Mouse (Mus musculus) urinary bladder, postnatal 14 days (tissue): ENCODE results near the gene Aurkb.
"Not testable (repeated sequence)": the region's sequence is repeated elsewhere in the genome, so short reads cannot be mapped to it uniquely, and the experiment has no call there.

Experiments
- DNase-seq: peaks from one replicate; pipeline ENCODE4 v3.0.0; 2021; ENCODE audit warnings: low spot score

The Aurkb gene

DNA sequence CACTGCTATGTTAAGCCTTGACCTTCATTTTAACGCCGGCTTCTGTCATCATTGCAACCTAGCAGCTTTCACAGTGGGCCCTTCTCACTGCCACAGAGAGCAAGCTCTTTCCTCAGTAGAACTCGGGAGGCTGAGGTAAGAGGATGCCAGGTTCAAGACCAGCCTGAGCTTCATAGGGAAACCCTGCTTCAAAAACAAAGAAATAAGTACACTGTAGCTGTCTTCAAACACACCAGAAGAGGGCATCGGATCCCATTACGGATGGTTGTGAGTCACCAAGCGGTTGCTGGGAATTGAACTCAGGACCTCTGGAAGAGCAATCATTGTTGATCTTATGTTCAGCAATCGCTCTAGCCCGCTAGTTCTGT, 35.4 kb downstream of the Aurkb start:
- no peak for DNase-seq

DNA sequence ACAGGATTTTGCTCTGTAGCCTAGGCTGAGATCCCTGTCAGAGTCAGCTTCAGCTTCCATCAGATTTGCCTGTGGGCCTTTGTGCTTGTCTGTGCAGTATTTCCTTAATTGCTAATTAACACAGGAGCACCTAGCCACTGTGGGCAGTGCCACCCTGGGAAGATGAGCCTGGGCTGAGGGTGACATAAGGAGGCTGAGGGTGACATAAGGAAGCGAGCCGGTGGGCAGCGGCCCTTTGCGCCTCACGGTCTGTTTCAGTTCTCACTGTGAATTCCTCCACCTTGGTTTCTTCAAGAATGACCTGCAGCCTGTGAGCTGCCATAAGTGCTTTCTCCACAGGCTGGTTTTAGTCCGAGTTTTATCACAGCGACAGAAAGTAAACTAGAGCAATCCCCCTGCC, 36.2 kb downstream of the Aurkb start:
- no peak for DNase-seq

DNA sequence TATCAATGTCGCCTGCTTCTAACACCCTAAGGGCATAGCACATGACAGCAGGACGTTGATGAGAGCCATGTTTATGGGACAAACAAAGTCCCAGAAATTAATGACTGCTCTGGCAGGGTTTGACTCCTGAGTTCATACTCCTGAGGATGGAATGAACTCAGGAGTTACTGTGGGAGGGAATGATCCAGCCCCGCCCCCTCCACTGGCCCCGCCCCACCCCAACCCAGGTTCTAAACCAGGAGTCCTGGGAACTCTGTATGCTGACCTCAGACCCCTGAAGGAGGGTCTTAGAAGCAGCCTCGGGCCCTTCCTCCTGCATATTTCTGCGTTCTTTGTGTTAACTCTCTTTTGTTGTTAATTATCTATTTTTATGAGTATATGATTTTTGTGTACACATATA, 40.2 kb downstream of the Aurkb start:
- DNase-seq = no peak

DNA sequence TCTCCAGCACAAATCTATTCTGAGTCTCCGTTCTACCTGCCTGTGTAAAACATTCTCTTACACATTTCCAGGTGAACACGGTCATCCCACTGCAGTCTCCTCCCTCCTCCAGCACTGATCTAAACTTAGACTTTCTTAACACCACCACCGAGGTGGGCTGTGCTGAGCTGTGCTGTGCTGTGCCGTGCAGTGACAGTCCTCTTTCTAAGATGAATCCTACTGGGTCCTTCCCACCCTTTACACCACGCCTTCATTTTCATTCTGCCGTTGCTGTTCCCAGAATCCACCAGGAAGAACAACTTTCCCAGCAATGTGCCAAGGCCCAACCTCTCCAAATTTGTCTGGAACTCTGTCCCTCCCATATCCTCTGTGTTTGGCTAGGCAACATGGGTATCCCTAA, 40.9 kb downstream of the Aurkb start:
- no peak for DNase-seq

DNA sequence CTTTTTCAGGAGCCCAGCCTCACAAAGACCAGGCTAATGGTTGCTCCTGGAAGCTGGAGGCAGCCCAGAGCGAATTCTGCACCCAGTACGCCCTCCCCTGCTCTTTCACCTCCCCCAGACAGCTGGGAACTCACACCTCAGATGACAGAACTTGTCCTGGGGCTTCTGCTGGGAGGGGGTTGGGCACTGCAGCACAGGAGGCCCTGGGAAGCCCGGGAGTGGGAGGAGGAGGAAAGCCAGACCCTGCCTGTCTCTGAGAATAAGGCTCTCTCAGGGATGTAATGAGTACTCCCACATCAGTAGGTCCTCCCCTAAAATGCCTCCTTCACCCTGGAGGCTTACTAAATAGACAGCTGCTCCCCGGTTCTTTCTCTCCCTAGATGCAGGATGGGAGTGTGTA, 41.6 kb downstream of the Aurkb start:
- no peak for DNase-seq

DNA sequence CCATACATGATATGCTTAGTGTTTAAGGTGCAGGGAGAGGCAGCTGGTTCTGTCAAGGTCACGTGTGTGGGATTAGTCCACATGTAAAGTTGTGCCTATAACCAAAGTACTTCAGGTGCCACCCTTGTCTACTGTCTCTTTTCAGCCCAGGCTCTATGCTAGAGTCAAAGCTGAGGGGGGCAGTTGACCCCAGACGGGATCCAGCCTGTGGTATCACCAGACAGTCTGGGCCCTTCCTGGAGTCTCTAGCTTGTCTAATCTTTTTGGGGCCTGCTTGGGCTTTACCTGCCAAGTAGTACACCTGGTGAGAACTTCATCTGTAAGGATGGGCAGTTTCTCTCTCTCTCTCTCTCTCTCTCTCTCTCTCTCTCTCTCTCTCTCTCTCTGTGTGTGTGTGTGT, 42.1 kb downstream of the Aurkb start:
- no peak for DNase-seq

DNA sequence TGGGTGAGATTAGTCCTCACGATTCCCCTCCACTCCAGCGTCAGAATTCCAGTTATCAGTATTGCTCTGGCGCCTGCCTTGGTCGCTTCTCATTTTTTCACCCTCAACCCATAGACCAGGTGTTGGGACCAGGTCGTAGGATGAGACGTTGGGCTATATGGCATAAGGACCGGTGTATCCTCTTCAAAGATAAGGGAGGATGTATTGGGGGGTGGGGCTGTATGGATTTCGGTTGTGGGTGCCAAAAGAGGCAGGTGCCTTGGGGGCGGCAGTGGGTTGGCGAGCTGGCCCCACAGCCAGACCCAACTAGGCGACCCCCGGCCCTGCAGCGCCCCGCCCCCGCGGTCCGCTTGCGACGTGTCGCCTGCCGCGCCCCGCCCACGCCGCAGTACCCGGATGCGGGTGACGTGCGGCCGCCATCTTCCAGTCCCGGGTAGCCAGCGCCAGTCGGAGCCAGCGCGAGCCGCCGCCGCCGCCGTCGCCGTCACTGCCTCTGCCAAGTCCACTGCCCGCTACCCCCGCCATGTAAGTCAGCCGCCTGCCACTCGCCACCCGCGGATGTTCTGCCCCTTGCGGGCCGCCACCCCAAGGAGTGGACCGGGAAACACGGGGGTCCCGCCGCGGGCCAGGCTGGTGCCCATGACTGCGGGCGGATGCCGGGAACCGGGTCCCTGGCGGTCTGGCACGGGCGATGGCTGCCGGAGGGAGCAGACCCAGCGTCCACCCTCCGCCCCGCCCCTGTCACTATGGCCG, 42.8 kb downstream of the Aurkb start, which contains the start of gene Vamp2:
Gene Vamp2, plus strand, starts transcription at position 388 of the 753 bp plus-strand sequence.
- peak; percentile 90 for DNase-seq

DNA sequence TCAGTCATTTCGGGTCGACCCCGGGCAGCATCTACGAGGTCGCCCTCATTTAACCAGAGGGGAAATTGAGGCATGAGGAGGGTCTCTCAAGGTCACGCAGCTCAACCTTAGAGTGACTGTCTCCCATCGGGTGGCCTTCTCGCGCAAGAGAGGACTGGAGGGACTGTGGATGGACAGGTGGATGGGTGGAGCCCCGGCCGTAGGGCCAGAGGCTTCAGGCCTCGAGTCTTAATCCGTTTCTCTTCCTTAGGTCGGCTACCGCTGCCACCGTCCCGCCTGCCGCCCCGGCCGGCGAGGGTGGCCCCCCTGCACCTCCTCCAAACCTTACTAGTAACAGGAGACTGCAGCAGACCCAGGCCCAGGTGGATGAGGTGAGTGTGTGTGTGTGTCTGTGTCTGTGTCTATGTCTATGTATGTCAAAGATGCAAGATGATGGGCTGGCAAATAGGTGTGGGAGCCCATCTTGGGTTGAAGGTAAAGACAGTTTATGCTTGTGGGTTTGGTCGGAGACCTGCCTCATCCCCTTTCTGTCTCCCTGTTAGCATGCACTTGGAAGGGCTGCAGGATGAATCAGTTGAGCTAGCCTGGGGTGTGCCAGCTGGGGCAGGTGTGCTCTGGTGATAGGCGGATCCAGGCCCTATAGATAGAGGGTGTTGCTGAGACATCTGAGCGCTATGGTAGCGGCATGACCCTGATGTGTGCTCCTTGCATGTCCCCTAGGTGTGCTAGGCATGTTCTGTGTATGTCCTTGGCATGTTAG, 43.6 kb downstream of the Aurkb start:
- no peak for DNase-seq

DNA sequence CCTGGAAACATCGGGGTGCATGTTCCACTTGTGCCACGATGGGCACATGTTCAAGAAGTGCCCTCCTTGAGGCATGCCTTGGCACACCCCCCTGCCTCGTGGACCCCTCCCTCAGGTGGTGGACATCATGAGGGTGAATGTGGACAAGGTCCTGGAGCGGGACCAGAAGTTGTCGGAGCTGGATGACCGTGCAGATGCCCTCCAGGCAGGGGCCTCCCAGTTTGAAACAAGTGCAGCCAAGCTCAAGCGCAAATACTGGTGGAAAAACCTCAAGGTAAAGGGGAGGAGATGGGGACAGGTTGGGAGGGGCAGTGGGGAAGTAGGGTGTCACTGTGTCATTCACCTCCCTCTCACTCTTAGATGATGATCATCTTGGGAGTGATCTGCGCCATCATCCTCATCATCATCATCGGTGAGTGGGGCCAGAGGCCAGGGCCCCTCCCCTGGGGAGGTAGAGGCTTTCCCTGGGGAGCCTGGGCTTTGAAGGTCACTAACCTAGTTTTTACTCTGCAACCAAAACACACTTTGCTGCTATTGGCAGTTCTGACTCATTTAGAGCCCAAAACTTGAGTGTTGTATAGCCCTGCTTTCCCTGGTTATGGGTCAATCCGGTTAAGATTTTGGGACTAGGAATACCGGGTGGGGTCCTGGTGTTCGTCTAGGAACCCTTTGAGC, 44.3 kb downstream of the Aurkb start:
- no peak for DNase-seq

DNA sequence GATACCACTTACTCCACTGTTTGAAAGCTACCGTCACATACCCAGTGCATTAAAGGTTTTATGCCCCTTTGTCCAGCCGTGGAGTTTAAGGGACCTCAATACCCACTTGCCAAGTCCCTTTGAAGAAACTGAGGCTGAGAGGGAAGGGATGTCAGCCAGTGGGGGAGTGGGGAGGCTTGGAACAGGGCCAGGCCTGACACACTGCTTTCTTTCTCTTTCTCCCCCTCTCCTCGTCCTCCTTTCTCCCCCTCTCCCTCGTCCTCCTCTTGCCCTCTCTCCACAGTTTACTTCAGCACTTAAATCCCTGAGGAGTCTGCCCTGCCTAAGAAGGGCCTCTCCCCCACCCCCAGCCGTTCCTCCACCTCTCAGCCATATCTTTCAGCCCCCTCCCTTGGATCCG, 44.9 kb downstream of the Aurkb start:
- DNase-seq = no peak

DNA sequence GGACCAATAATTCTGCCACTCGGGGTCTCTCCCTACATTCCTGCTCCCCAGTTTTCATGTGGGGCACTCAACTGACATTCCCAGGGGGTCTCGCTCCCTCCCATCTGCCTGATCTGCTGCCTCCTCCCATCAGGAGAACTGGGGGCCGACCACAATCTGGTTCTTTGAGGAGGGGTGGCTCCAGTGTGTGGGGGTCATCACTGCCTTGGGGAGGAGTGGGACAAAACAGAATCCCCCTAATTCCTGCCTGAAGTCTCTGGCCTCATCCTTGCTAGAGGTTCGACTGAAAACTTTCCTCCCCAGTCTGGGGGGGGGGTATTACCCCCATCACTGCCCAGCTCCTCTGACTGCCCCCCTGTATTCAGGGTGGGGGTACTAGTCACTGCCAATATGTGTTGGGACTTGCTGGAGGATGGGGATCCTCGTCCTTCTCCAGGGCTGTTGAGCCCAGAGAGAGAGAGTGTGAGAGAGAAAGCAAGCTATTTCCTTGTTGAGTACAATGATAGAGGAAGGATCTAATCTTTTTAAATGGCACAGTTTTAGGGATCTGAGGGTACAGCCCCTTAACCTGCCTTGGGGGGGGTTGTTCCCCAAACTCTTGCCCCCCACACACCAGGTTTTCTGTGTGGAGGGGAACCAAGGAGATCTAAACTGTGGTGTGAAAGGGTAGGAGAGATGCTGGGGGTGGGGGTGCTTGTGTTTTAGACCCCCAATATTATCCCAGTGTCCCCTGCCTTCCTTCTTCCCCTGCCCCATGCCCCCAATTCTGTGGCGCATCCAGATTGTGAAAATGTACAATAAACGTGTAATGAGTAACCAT, 46.3 kb downstream of the Aurkb start:
- no peak for DNase-seq

DNA sequence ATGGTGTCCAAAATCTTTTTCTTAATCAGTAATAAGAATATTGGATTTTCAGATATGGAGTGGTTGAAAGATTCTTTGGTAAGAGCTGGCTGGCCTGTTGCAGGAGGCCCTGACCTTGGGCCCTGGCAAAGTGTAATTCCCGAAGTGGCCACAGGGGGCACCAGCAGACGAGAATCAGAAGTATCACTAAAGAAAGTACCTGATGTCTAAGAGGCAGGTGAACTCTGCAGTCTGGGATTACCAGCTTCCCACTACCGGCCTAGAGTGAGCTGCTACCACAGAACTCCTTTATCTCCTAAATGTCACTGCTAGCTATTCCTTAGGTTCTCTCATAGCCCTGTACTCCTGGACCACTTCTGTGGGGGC, 46.9 kb downstream of the Aurkb start:
- peak; percentile 92 for DNase-seq

DNA sequence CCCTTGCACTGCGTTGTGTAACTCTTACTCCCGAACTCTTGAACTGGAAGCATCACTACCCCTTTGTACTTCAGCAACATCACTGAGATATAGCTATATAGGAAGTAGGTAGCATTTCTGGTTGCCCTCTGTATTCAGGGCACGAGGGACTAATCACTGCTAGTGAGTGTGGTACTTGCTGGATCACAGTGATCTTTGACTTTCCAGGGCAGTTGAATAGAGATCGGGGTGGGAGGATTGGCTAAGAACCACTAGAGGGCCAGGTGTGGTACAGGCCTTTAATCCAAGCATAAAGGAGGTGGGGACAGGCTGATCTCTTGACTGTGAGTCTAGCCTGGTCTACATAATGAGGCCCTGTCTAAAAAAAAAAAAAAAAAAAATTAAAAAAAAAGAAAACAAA, 47.4 kb downstream of the Aurkb start:
- DNase-seq = no peak

DNA sequence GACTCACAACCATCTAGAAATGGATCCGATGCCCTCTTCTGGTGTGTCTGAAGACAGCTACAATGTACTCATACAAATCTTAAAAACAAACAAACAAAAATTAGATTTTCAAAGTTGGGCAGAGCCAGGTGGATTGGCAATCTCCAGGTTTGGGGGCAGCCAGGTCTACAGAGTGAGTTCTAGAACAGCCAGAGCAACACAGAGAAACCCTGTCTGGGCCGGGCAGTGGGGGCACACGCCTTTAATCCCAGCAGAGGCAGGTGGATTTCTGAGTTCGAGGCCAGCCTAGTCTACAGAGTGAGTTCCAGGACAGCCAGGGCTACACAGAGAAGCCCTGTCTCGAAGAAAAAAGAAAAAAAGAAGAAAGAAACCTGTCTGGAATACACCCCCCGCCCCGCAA, 48.4 kb downstream of the Aurkb start:
- DNase-seq = not testable (repeated sequence)

DNA sequence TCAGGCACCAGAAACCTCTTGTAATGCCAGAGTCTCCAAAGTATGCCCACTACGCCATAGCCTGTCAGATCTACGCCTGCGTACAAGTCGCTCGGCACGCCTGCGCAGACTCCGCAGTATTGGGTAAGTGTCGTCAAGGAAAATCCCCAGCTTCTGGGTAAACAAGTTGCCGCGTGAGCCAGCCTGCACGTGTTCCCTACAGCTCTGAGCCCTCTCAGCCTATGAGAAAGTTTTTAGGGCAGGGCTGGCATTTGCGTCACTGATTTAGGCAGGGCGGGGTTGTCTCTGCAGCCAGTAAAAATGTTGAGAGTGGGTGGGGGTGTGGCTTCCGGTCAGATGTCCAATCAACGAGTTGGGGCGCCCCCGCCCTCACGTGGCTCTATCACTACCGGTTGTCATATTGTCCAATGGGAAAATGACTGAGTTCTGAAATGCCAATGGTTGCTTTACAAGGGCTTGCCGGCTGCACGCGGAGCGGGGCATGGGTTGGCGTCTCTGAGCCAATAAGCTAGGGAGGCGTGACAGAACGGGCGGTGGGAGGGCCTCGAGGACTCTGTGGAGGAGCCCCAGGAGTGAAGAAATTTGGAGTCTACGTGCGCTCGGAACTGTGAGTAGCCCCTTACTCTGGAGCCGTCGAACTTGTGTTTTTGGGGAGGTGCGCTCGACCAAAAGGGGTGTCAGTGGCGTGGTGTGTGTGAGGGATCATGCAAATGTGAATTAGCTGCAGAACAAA, 49.4 kb downstream of the Aurkb start, which contains the start of gene Per1:
Gene Per1, plus strand, starts transcription at position 521 of the 733 bp plus-strand sequence.
- peak; percentile 99 for DNase-seq

DNA sequence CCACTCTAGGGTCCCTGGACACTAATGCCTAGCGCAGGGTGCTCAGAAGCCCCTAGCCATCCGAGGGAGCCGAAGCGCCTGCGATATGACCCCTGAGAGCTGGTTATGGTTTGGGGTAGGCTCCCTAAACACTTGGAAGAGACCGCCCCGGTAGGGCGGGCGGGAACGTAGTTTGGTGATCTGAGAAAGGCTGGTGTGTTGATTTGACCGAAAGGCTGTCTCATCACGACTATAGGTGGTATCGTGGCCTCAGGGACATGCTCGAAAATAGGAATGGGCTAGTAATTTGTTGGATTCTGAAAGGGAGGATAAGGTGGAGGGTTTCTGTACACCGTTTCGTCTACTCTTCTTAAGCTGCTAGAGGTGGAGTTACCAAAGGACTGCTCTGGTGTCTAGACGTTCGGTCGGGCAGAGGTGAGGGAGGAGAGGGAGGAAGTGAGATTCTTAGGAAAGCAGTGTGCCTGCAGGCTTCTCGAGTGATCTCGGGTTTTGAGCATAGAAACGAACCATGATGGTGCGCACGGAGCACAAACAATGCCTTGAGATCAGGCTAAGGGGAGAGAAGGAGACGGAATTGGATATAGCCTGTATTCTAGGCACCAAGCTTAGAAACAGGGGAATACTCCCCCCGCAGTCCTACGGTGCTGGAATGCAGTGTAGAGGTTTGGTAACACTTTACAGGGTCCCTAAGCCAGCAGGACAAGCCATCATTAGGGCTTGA, 50.2 kb downstream of the Aurkb start:
- DNase-seq = no peak

DNA sequence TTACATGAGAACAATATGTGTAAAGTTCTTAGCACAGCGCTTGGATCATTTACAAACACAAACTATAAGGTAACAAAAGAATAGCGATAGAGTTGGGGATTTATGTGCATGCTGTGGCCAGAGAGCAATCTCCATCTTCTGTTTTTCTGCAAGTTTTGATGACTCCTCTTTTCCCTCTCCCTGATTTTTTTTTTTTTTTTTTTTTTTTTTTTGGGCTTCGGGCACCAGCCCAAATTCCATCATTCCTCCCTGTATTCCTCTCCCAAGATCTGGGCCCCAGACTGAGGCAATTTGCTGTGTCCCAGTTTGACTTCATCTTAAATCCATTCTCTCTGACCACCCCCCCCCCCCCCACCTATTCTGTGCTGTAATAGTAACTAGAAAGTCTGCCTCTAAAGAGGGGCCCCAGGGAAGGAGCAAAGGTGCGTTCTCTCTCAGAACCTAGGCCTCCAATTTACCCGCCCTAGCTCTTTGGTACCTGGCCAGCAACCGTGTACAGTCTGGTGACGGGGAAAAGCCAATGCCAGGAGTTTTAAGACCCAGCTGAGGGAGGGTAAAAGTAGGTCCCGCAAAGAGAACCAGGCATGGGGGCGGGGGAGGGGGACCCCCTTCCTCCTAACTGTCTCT, 51.0 kb downstream of the Aurkb start:
- DNase-seq = no peak

DNA sequence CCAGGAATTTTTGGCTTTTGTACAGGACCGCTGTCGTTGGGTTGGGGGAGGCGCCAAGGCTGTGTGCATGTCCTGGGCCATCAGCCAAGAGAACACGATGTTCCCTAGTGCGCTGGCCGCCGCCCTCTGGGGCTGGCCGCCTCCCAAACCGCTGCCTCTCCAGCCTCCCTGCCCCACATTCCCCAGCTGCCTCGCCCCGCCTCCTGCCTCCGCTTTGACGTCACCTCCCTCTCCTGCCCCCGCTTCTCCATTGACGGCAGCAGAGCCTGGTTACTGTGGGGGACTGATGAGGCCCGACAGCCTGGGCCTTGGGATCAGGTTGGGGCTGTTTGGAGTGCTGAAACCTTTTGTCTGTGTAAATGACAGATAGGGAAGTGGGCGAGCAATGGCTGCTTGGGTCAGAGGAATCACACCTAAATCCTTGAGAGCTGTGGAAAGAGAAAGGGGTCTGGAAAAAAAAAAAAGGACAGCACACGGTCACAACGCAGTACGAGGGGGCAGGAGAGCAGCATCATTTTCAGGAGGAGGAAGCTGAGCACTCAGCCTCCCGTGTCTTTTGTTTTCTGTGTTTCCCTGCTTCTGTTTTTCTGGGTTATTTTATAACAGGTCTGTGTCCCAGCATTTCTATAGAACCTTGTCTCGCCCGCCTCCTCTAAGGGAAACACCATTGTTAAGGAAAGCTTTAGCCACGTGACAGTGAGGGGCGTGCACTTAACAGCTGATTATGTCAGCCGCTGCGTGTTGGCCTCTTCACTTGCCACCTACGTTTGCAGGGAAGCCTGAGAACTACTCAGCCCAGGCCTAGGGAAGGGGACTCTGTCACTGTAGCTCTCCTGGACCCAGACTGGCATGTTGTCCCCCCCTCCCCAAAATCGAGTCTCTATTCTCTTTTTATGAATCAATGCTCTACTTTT, 51.8 kb downstream of the Aurkb start:
- peak; percentile 100 for DNase-seq

DNA sequence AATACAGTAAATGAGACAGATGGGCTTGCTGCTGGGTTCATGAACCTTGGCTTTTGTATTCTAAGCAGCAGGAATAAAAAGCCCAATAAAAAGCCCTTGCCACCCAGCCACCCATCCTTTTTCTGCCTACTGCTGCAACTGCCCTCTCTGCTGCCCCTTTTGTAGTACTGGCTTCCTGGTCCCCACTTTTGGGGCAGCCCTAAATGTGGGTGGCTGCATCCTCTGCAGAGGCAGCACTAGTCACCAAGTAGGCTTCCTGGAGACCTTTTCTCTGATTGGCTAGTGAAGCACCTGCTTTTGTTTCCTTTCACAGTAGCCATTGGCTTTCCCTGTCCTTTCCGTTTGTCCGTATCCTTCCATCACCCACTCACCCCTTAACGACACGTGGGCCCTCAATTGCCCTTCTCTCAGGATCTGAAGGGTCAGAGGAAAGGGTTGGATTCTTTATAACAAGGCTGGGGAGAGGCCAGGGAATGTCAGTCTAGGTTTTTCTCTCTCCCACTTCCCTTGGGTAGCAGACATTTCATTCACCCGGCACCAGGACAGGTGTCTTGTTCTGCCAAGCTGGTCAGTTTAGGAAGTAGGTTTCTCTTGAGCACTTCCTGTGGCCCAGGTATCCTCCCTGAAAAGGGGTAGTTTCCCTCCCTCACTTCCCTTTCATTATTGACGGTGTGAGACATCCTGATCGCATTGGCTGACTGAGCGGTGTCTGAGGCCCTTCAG, 52.8 kb downstream of the Aurkb start:
- no peak for DNase-seq
